Mouse (Mus musculus) stomach, embryonic 14.5 days (tissue): ENCODE data around the gene Nme8. TPM values are rescaled to one million over a fixed set of nuclear protein-coding genes. Genes with fewer than 3 reads are reported as not detected.

ENCODE experiments used
- ATAC-seq: fragments of 200-750 bp; cut with Nextera tagmentation; 2 replicates; pipeline ENCODE4 v1.8.0; 2017; ENCODE audit warnings: low read depth, moderate TSS enrichment; ENCODE audit not compliant: insufficient number of reproducible peaks, insufficient read depth, low FRiP score
- H3K27ac ChIP-seq: fragments of 300-500 bp; sonication (generic); 2 replicates; pipeline ENCODE4 v1.5.1; 2014; ENCODE audit warnings: mild to moderate bottlenecking, low read length, moderate library complexity, mixed read lengths
- H3K27me3 ChIP-seq: fragments of 300-500 bp; sonication (generic); 2 replicates; pipeline ENCODE4 v1.6.1; 2014; ENCODE audit warnings: low read length, control low read depth, mixed read lengths; ENCODE audit not compliant: control insufficient read depth, insufficient read depth
- H3K36me3 ChIP-seq: fragments of 300-500 bp; sonication (generic); 2 replicates; pipeline ENCODE4 v1.6.1; 2014; ENCODE audit warnings: mild to moderate bottlenecking, control low read depth, low read length, moderate library complexity, mixed read lengths; ENCODE audit not compliant: control insufficient read depth, insufficient read depth
- H3K4me1 ChIP-seq: fragments of 300-500 bp; sonication (generic); 2 replicates; pipeline ENCODE4 v1.6.1; 2014; ENCODE audit warnings: low read length, control low read depth, mixed read lengths; ENCODE audit not compliant: control insufficient read depth, insufficient read depth
- H3K4me2 ChIP-seq: fragments of 300-500 bp; sonication (generic); replicated peaks from 2 replicates; pipeline ENCODE4 v1.6.1; 2014; ENCODE audit warnings: low read depth, low read length, control low read depth
- H3K4me3 ChIP-seq: fragments of 300-500 bp; sonication (generic); 2 replicates; pipeline ENCODE4 v1.5.1; 2014; ENCODE audit warnings: low read depth, low read length, control low read depth
- H3K9ac ChIP-seq: fragments of 300-500 bp; sonication (generic); replicated peaks from 2 replicates; pipeline ENCODE4 v1.6.1; 2014; ENCODE audit warnings: low read depth, mild to moderate bottlenecking, control low read depth, low read length, moderate library complexity, mixed read lengths
- H3K9me3 ChIP-seq: fragments of 300-500 bp; sonication (generic); 2 replicates; pipeline ENCODE4 v1.6.1; 2016; ENCODE audit warnings: low read depth, low read length, control low read depth; ENCODE audit not compliant: control insufficient read depth
- WGBS: fragments of 180-500 bp; shearing (Covaris S2); extraction: QIAGEN DNeasy Blood & Tissue Kit; methylation state at CpG from one replicate; pipeline ENCODE4 v1.1.7; 2014; 5-methylcytosine and 5-hydroxymethylcytosine counted together
- polyA plus RNA-seq: library from polyadenylated mRNA; unstranded; fragments of >200 nt; fragmentation: Nextera tagmentation; extraction: Ambion mirVana; gene quantifications from 2 replicates; pipeline ENCODE4 v1.2.1, GENCODE M21; 2014

Nme8 gene
- polyA plus RNA-seq, 1 experiment from 2014 or later: 0.16 TPM

DNA sequence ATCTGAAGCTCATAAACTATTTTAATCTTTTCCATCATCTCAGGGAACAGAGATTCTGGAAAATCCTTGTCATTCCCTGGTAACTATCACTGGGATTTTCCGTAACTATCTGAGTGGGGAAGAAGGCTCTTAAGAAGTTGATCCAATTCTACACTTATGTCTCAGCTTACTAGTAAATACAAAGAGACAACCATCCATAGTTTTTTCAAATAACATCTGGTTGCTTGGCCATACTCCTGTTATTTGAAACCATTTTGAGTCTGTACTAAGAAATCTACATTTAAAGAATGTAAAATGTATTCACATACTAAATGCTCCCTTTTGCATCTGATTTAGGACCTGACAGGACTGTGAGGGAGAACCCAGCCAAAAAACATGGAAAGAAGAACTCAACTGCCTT is 84.2 kb downstream of the Nme8 start:
- Histone ChIP-seq H3K4me3 (no peak overlapping the region), H3K27ac (no peak overlapping the region), H3K9ac (no peak overlapping the region), H3K9me3 (no peaks in the 10 kb centered on the region), H3K27me3 (no peaks in the 10 kb centered on the region), H3K4me2 (no peak overlapping the region), H3K36me3 (no peaks in the 10 kb centered on the region), H3K4me1 (no peaks in the 10 kb centered on the region)
- WGBS: 86% methylated on average over 1 of the region's 1 CpGs
- ATAC-seq: no peak

DNA sequence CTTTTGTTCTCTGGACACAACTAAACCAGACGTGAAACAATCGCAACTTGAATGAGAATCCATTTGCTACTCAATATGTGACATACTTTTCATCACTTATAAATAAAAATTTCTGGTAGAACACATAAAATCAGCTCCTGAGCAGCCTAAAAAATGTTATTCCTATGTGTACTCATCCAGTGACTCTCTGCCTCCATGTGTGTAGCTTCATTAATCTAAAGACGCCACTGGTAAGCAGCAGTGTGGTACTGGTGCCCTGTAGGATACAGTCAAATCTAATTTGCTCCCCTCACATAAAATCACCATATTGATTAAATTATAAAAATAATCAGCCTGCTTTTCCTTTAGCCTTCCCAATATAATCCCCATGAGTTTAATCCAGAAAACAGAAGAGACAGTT is 84.6 kb downstream of the Nme8 start:
- Histone ChIP-seq H3K36me3 (no peaks in the 10 kb centered on the region), H3K4me3 (no peak overlapping the region), H3K27me3 (no peaks in the 10 kb centered on the region), H3K9me3 (no peaks in the 10 kb centered on the region), H3K4me1 (no peaks in the 10 kb centered on the region), H3K4me2 (no peak overlapping the region), H3K9ac (no peak overlapping the region), H3K27ac (no peak overlapping the region)
- 83% methylated on average over 3 of the region's 3 CpGs for WGBS
- ATAC-seq: no peak

DNA sequence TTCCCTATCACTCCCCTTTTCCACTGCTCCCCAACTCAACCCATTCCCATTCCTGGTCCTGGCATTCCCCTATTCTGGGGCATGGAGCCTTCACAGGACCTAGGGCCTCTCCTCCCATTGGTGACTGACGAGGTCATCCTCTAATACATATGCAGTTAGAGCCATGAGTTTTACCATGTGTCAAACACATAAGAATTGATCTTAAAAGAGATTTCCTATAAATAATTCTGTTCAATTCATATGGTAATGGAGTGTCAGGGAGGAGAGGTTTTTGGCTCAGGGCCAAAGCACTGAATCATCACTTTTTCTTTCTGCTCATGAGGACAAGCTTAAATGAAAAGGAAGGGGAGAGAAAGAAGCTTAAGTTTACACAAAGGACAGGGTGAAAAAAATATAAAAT is 85.2 kb downstream of the Nme8 start:
- Histone ChIP-seq H3K9me3 (no peaks in the 10 kb centered on the region), H3K27me3 (no peaks in the 10 kb centered on the region), H3K4me3 (no peak overlapping the region), H3K27ac (no peak overlapping the region), H3K36me3 (no peaks in the 10 kb centered on the region), H3K9ac (no peak overlapping the region), H3K4me2 (no peak overlapping the region), H3K4me1 (no peaks in the 10 kb centered on the region)
- 74% methylated on average over 1 of the region's 1 CpGs for WGBS
- ATAC-seq: no peak

GRCm38 (mm10) chr13:19608120-19608519 is 89.5 kb downstream of the Nme8 start:
- Histone ChIP-seq H3K9ac (no peak overlapping the region), H3K27ac (no peak overlapping the region), H3K27me3 (no peaks in the 10 kb centered on the region), H3K4me1 (no peaks in the 10 kb centered on the region), H3K36me3 (no peaks in the 10 kb centered on the region), H3K9me3 (no peaks in the 10 kb centered on the region), H3K4me2 (no peak overlapping the region), H3K4me3 (no peak overlapping the region)
- no peak for ATAC-seq

GRCm38 (mm10) chr13:19604916-19605315 is 92.7 kb downstream of the Nme8 start:
- Histone ChIP-seq H3K4me1 (no peaks in the 10 kb centered on the region), H3K9ac (no peak overlapping the region), H3K4me3 (no peak overlapping the region), H3K4me2 (no peak overlapping the region), H3K36me3 (no peaks in the 10 kb centered on the region), H3K27ac (no peak overlapping the region), H3K27me3 (no peaks in the 10 kb centered on the region), H3K9me3 (no peaks in the 10 kb centered on the region)
- ATAC-seq: no peak

DNA sequence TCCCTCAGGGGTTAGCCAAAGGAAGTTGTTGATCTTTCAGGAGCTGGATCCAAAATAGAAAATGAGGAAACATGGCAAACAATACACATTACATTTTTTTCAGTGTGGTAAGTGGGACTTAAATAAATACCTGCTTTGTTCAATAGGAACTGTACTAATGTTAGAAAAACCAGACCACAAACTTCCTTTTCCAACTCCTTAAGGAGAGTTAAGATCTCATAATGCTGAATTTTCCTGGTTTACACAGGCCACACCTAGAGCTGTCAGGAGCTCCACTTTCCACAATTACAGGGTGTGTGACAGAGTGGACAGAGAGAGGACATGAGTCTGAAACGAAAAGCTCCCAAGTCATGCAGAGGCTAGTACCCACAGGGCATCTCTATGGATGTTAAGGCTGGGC is 93.9 kb downstream of the Nme8 start:
- 77% methylated on average over 1 of the region's 1 CpGs for WGBS
- Histone ChIP-seq H3K4me1 (no peaks in the 10 kb centered on the region), H3K4me2 (no peak overlapping the region), H3K27ac (no peak overlapping the region), H3K36me3 (no peaks in the 10 kb centered on the region), H3K4me3 (no peak overlapping the region), H3K27me3 (no peaks in the 10 kb centered on the region), H3K9ac (no peak overlapping the region), H3K9me3 (no peaks in the 10 kb centered on the region)
- ATAC-seq: no peak

DNA sequence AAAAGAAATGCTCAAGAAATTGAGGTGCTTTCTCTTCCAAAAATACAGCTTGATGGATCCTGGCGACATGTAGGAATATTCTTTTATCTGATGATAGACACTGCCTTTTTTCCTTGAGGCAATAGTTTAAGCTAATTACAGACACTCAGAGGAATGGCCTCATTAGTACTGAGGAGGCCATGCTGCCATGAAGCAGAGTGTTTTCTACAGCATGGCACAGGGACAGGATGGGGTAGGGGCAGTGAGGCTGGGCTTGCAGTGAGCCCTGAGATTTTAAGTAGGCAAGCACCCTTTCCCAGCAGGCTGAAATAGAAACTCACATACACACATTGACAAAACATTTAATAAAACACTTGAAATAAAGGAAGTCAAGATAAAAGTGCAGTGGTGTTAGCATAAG is 95.1 kb downstream of the Nme8 start:
- no peak for ATAC-seq
- Histone ChIP-seq H3K4me1 (no peaks in the 10 kb centered on the region), H3K9me3 (no peaks in the 10 kb centered on the region), H3K36me3 (no peaks in the 10 kb centered on the region), H3K9ac (no peak overlapping the region), H3K27ac (no peak overlapping the region), H3K27me3 (no peaks in the 10 kb centered on the region), H3K4me2 (no peak overlapping the region), H3K4me3 (no peak overlapping the region)
- WGBS: 82% methylated on average over 1 of the region's 1 CpGs

- H3K9ac ChIP-seq: no peak overlapping the region
- no peaks in the 10 kb centered on the region for H3K9me3 ChIP-seq
- no peak overlapping the region for H3K27ac ChIP-seq
- no peak overlapping the region for H3K4me3 ChIP-seq
- H3K36me3 ChIP-seq: no peaks in the 10 kb centered on the region
- no peaks in the 10 kb centered on the region for H3K4me1 ChIP-seq
- 74% methylated on average over 6 of the region's 6 CpGs for WGBS
- H3K4me2 ChIP-seq: no peak overlapping the region
- no peak for ATAC-seq
- H3K27me3 ChIP-seq: no peaks in the 10 kb centered on the region
These were observed 98.4 kb downstream of the Nme8 start for GRCm38 (mm10) chr13:19599242-19599641.

- Histone ChIP-seq H3K4me2 (no peak overlapping the region), H3K4me1 (no peaks in the 10 kb centered on the region), H3K27ac (no peak overlapping the region), H3K9me3 (no peaks in the 10 kb centered on the region), H3K9ac (no peak overlapping the region), H3K4me3 (no peak overlapping the region), H3K27me3 (no peaks in the 10 kb centered on the region), H3K36me3 (no peaks in the 10 kb centered on the region)
- 90% methylated on average over 1 of the region's 1 CpGs for WGBS
- ATAC-seq: no peak
These were observed 102.5 kb downstream of the Nme8 start for GRCm38 (mm10) chr13:19595141-19595540.
